Mouse (Mus musculus) gastrocnemius, adult 18-20 months (tissue): ENCODE measurements around the gene Sema7a. TPM values are rescaled to one million over a fixed set of nuclear protein-coding genes. Genes with fewer than 3 reads are reported as not detected.

Experiments
- DNase-seq: peaks from one replicate; pipeline ENCODE4 v3.0.0; 2021; ENCODE audit warnings: low spot score
- total RNA-seq, 2 experiments: library from RNA; stranded (reverse); gene quantifications; 2 replicates each; pipeline ENCODE4 v1.2.3; 2021

Gene Sema7a
- total RNA-seq, 2 experiments from 2014 or later = 10.6 to 13.0 TPM

GRCm38 (mm10) chr9:58009588-58009987, 69.7 kb downstream of the Sema7a start:
- no peak for DNase-seq

- no peak for DNase-seq
Observed at GRCm38 (mm10) chr9:58011027-58011426, 71.1 kb downstream of the Sema7a start.

GRCm38 (mm10) chr9:58011552-58011951, 71.6 kb downstream of the Sema7a start:
- no peak for DNase-seq

Other genes starting within 250 kb of the Sema7a start
- gene Edc3, start 231.6 kb upstream of the Sema7a start, total RNA-seq = 1 to 10 TPM; 4.7 to 5.1 TPM
- gene Clk3, start 174.3 kb upstream of the Sema7a start, total RNA-seq = 10 to 100 TPM; 36.1 to 45.2 TPM
- 1 to 10 TPM; 3.7 TPM for gene Arid3b, start 103.3 kb upstream of the Sema7a start, total RNA-seq
- gene Ubl7, start 29.1 kb upstream of the Sema7a start, total RNA-seq = 10 to 100 TPM; 87.4 to 95.1 TPM
- under 1 TPM; 0.24 to 0.34 TPM for gene Cyp11a1, start 66.3 kb downstream of the Sema7a start, total RNA-seq
- gene Stra6, start 123.7 kb downstream of the Sema7a start, total RNA-seq = under 1 TPM; 0.16 to 0.90 TPM
- gene Ccdc33, start 178.7 kb downstream of the Sema7a start, total RNA-seq = not detected